Mouse (Mus musculus): ENCODE measurements around the gene Cyld.

DNA sequence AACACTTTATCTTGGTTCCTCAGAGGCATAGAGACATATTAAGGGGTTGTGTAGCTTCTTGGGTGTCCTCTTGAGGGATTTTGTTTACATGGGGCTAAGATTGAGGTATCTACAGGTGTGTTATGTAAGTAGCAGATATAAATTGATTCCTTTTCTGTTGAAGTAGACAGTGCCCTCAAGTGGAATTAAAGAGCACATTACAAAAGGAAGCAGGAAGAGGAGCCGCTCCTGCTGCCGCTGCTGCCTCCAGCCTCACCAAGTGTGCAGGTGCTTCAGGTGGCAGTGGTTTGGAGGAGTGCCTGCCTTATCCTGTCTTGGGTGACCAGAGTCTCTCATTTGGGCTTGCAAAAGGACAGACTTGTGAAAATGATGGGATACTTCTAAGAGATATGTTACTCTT lies 4.8 kb downstream of the Cyld start:
- TF ChIP-seq EP300 (IDR thresholded peaks at IDR 0.05), result no peak
- TF ChIP-seq CTCF (IDR thresholded peaks at IDR 0.05), result peak; percentile 57
